Mouse (Mus musculus): ENCODE measurements around the gene Pabpc6. TPM values are rescaled to one million over a fixed set of nuclear protein-coding genes. Genes with fewer than 3 reads are reported as not detected.

Pabpc6 gene
- polyA plus RNA-seq, 1 experiment from 2014 or later: not detected

- Histone ChIP-seq H3K4me1 (ENCODE audit: control insufficient read depth, insufficient read depth, low read length) (peaks cover 3% of the 10 kb centered on the region; the same call in 1 of the 2 replicates), H3K27me3 (ENCODE audit: control insufficient read depth, insufficient read depth, low read length) (no peaks in the 10 kb centered on the region), H3K9ac (ENCODE audit: low read length) (no peak overlapping the region), H3K36me3 (ENCODE audit: control insufficient read depth, insufficient read depth, low read length) (no peaks in the 10 kb centered on the region), H3K4me3 (ENCODE audit: low read depth, low read length) (no peak overlapping the region), H3K4me2 (no peak overlapping the region), H3K27ac (ENCODE audit: low read depth, low read length) (no peak overlapping the region), H3K9me3 (ENCODE audit: control insufficient read depth, low read length) (no peaks in the 10 kb centered on the region)
- ATAC-seq (ENCODE audit: low FRiP score): no peak
- no peak for DNase-seq (ENCODE audit: low spot score, missing footprints)
These were observed 42.5 kb downstream of the Pabpc6 start for GRCm38 (mm10) chr17:9627011-9627410.

Other genes with a start within 250 kb of the Pabpc6 start
- not detected in 2 replicates for gene Gm17728, start 247.7 kb downstream of the Pabpc6 start, polyA plus RNA-seq (2014; fragmentation: Nextera tagmentation; extraction: Ambion mirVana)

Measured in midbrain, embryonic 11.5 days (tissue).